Mouse (Mus musculus) thymus, postnatal 4 days (tissue): Measurements from ENCODE around the gene Olfr24.
"Not testable (repeated sequence)": the region's sequence is repeated elsewhere in the genome, so short reads cannot be mapped to it uniquely, and the experiment has no call there.

Source experiments
- DNase-seq: peaks from one replicate; pipeline ENCODE4 v3.0.0; 2021

Gene Olfr24

DNA sequence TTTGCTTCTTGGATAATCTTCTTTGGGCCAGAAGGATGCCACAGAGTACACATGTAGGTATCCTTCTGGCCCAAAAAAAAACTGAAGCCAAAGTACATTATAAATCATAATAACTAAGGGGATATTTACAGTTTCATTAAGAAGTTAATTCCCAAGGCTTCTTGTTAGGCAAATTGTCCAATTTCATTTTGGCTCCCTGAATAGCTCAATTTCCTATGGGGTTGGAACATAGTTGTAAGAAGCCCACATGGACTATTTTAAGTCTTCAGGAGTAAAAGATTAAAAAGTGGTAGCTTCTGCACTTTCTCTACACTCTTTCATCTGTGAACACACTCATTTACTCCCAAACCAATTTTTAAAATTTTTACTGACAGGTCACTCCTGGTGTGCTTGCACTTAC lies at the start of gene Olfr24:
Gene Olfr24 (minus strand): TSS at position 101 of the 400 bp plus-strand sequence.
- no peak for DNase-seq

- no peak for DNase-seq
Observed at GRCm38 (mm10) chr9:18785316-18785715, 21.5 kb upstream of the Olfr24 start.

GRCm38 (mm10) chr9:18779476-18779875 lies 15.7 kb upstream of the Olfr24 start:
- DNase-seq: peak; percentile 3

- no peak for DNase-seq
Observed at GRCm38 (mm10) chr9:18778981-18779380, 15.2 kb upstream of the Olfr24 start.

DNA sequence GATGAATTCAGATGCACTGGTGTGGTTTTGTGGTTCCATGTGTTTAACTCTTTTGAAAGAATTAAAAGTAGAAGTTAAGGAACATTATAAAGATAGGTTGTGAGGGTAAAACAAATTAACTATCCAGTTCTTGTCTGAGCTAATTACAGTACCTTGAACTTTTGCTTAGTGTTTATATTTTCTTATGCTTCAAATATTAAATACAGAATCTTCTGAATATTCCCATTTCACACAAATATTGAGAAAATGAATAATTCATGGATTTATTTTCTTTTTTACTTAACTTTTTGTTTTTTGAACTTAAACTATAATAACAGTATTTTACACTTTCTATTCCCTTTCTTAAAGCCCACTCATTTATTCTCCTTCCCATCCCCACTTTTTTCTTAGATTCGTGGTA lies 8.2 kb downstream of the Olfr24 start:
- no peak for DNase-seq

GRCm38 (mm10) chr9:18744639-18745038 lies 19.2 kb downstream of the Olfr24 start:
- no peak for DNase-seq

GRCm38 (mm10) chr9:18734177-18734576 lies 29.6 kb downstream of the Olfr24 start:
- not testable (repeated sequence) for DNase-seq

GRCm38 (mm10) chr9:18722712-18723099 lies 41.1 kb downstream of the Olfr24 start:
- no peak for DNase-seq

DNA sequence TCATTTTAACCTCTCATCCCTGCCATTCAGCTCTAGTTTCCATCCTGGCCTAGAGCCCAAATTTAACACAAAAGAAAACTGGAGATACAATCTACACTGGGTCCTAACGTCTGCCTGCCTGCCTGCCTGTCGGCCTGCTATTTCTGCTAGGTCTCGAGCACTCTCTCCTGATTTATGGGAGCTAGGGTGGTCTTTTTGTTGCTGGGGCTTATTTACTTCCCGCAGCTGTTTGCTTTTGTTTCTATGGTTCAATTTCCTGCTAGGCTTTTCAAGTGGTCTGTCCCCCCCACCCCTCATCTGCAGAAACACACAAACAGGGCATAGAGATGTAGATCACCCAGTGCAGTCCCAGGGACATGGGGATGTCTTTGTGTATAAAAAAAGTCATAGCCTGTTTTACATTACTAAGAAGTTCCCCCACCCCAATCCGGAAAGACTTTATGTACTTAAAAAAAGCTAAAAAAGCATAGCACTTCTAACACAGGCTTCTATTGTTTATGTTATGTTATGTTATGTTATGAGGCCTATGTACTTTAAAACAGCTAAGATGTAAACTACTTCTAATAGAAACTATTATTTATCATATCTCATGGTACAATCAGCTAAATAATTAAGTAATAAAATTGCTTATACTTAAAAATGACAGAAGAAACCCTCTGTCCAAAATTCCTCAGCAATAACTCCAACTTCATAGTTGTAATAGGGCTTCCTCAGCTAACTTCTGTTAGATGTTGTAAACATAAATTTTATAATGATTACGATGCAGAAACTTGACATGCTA lies 41.7 kb downstream of the Olfr24 start:
- no peak for DNase-seq

- no peak for DNase-seq
Observed at GRCm38 (mm10) chr9:18721011-18721410, 42.8 kb downstream of the Olfr24 start.

DNA sequence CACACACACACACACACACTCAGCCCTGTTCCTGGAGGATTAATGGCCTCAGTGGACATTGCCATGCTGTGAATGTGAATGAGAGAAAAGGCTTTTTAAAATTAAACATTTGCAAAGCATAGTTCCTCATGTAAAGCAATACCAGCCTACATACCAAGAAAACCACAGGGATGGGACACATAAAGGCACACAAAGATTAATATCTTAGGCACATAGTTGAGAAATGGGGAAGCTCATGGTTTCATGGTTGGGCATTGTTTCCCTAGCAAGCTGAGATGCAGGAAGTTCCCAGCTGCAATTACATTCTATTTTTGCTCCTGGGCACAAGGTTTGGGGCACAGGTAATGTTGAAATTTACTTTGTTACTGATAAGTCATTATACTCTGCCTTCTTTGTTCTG lies 58.2 kb downstream of the Olfr24 start:
- no peak for DNase-seq
